Mouse (Mus musculus) spleen, adult 18-20 months (tissue): ENCODE results near the gene Gde1.

Source experiments
- DNase-seq, 2 experiments: peaks; one replicate each; pipeline ENCODE4 v3.0.0; 2022; ENCODE audit warnings: mixed read lengths in 2 of 2

Gde1 gene

DNA sequence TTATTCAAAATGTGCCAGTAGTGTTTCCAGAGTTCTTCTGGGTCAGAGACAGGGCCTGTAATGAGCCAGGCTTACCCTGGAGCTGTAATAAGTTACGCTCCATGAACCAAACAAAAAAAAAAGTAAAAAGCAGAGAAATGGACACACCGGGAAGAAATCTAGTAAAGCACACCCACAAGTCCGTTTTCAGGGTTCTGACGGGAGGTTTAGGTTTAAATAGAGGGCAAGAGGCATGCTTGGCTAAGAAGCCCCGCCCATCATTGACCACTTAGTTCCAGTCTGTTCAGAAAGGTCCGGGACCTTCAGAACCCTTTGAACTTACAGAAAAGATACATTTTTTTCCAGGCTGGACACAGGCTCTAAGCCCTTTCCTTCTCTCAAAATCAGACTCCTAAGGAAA lies 473 bp upstream of the Gde1 start:
- no peak for DNase-seq

DNA sequence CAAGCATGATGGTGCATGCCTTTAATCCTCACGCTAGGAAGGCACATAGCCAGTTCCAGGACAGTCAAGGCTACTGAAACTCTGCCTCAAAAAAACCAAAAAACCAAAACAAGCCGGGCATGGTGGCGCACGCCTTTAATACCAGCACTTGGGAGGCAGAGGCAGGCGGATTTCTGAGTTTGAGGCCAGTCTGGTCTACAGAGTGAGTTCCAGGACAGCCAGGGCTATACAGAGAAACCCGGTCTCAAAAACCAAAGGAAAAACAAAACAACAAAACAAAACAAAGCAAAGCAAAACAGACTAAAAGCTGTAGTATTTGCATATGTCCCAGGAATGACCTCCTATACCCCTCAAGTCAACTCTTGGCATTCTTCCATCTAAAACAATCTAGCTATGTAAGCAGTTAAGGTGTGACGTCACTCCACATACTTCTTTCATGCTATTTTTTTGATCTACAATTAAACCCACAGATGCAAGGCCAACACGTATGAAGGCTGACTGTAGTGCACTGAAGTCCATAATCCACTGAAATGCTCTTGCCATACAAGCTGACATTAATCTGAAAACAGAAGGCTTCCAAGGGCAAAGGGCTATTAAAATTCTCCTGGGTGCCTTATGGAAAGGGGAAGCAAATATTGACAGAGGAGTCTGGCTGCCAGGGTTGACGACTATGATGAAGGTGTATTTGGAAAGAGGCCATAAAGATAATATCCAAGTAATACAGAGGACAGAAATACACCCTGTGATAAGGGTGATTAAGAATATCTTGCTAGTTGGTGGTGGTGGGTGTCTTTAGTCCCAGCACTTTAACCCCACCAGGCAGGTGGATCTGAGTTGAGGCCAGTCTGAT lies 1.4 kb downstream of the Gde1 start:
- DNase-seq, result no peak

DNA sequence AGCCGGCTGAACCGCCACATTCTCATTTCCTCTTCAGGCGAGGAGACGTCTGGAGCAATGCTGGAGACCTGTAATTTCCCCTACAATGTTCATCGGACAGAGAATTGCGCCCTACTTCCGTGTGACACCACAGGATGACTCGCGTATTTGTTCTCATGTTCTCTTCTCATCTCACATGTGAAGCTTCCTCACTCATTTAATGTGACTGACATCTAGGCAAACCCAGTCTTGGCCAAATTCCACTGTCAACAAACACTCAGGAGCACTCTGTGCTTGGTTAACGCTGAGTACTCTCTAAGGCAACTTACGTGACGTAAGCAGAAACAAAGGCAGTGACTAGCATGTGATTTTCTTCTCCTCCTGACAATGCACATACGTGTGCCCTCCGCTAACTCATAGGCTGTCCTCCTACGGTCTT lies 2.4 kb downstream of the Gde1 start:
- no peak for DNase-seq

DNA sequence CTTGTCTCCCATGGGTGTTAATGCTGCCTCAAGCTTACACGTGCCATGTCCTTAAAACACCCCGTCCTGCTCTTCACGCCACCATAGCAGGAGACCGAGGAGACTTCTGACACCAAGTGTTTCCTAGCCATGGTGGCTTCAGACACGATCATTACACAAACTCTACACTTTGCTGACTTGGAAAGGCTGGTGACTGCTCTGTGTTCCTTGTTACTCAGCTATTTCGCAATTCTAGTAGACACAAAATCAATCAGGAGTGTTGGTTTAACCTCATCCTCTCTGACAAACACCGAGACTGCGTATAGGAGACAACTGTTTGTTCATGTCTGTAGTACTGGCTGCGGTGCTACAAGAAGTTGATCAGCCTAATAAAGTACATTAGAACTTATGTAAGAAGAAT lies 6.7 kb downstream of the Gde1 start:
- DNase-seq, result no peak

DNA sequence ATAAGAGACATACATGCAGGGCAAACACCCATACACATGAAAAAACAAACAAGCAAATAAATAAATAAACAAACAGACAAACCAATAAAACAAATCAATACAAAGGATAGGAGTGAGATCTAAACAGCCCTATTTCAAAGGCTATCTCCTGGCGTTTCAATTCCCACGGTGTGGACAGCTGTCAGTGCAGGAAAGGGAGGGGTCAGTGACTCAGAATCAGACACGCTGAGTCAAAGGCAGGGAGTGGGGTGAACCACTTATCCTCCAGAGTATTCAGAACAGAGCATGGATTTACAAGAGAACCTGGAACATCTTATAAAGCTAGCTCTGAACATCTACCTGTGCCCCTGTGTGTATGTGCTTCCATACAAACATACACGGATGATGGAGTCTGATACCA lies 8.4 kb downstream of the Gde1 start:
- DNase-seq, result no peak

DNA sequence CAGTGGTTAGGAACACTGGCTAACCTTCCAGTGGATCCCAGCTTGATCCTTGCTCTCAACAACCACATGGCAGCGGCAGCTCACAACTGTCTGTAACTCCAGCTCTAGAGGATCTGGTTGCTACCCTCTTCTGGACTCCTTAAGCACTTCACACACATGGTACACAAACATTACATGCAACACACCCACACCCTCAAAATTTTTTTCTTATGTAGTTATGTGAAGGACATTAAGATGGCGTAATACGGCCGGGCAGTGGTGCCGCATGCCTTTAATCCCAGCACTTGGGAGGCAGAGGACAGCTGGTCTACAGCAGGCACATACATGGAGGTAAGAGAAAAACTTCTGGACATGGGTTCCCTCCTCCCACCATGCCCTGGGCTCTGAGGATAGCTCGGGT lies 9.4 kb downstream of the Gde1 start:
- no peak for DNase-seq

DNA sequence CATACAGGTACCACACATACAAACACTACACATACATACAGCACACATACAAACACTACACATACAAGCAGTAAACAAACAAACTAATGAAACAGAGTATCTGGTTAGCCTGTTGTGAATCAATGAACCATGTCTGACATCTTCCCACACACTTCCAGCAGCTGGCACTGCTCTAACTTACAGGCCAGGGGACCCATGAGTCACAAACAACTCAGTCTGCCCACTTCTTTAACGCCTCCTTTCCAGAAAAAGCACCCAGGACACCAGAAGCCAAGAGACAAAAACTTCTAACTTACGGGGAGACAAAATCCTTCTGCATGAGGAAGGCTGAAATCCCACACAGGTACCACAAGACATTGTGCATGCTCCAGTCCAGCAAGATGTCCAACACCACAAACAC lies 14.3 kb downstream of the Gde1 start:
- DNase-seq, result no peak

DNA sequence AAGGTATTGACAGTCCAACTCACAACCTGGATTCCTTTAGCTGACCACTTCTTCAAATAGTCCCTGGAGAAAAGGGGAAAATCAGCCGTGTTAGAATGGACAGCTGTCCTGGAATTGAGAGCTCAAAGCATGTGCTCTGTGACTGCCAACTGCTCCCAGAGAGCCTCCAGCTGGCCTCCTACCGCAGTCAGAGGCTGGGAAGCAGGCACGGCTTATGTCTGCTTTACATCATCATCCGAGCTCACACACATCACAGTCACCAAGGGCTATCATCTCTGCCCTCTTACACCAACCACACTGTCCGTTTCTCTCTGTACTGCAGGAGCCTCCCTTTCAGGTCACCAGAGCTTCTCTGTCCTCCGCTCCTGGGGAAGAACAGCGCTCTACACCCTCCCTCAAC lies 16.5 kb downstream of the Gde1 start:
- DNase-seq, result no peak

DNA sequence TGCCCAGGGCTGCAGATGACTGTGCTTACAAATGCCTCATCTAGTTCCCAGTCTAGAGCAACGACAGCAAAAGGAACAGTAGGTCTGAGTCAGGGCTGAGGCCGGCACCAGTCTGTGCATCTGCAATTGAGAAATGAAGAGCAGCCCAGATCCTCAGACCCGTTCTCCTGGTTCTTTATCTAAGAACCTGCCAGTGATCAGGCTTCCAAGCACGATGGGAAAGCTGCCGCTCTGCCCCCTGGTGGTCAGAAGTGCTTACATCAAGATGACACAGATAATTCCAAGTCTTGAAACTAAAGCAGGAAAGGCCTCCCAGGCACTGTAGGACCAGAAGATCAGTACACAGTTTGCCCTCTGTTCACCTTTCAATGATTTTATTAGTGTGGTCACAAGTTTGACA lies 17.4 kb downstream of the Gde1 start:
- DNase-seq, result peak in 1 of 2 experiments; percentile 59

DNA sequence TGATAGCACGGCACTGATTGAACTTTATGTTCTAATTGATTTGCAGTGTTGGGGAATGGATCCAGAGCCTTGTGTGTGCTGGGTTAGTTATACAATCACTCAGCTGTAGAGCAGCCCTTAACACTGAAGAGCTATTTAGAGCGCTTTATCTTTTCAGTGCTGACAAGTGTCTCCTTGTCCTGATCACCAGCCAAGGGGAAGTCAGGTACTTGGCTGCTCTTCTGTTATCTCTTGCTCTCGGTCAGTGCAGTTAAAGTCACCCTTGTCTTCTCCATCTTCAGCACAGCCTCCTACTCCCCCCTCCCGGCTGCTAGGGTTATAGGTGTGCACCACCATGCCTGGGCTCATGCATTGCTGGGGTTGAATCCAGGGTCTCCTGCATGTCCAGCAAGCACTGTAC lies 28.8 kb downstream of the Gde1 start:
- no peak for DNase-seq

DNA sequence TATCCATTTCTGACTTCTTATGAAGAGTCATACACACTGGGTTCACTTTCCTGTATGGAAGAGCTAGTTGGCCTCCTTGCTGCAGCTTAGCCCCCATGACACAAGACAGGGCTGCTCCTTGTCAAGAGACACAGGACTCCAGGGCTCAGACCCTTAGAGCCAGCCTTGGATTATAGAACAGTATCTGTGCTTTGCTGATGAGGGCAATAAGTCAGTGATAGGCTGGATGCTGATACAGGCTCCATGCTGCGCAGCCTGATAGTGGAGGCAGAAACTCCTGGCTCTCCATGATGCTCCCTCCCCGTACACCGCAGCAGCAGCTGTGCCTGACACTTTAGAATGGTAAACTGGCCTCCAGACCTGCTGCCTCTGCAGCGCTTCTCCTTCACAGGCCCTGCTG lies 35.4 kb downstream of the Gde1 start:
- DNase-seq, result no peak

DNA sequence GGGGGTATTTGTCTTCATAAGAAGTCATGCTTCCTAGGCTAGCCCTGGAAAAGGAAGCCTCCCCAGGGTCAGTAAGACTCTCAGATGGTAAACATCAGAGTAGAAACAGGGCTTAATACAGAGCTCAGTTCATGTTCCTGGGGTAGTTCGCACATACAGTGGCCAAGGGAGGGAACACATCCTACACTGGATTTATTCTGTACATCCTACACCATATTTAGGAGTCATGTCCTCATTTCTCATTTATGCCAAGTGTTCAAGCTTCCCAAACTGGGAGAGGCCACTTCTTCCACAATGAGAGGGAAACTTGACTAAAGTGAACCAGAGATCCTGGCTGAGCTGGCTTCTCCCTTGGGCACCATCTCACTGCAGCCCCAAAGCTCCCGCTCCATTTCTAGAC lies 37.8 kb downstream of the Gde1 start:
- no peak for DNase-seq

DNA sequence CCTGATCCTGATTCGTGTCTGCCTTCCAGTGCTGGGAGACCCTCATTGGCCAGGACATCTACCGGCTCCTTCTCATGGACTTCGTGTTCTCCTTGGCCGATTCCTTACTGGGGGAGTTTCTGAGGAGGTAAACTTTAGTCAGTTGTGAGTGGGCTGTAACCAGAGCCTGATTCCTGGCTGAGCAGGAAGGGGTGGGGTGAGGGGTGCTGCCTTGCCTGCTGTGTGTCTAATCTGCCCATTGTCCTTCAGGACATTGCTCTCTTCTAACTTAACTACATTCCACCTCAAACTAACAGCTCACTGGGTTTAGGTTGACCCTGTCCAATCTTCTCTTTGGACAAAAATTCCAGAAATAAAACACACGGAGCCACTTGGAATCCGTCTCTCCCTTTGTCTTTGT lies 48.8 kb downstream of the Gde1 start:
- DNase-seq, result no peak

DNA sequence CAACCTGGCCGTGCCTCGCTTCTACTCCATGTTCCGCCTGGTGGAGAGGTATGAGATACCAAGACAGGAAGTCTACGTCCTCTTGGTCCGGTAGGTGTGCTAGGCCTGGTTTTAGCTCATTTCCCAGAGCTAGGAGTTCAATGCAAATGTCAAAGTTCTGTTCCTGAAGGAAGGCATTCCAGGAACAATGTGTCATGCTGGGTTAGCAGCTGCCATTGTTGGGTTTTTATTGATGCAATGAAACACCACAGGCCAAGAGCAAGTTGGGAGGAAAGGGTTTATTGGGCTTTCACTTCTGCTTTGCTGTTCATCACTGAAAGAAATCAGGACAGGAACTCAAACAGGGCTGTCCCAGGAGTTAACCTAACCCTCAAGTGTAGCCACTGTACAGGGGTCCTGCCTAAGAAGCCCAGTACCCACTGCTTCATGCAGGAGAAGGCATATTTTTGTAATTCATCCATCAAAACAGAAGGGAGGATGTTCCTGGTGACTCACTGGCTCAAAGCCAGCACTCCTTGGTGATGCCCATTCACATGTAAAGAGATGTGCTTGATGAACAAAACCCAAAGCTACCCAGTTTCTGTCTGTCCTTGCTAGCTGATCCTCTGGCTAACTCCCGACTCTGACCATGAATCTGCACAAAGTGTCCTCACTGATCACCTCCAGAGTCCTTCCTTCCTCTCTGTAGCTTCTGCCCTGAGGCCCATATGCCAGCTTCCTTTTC lies 52.8 kb downstream of the Gde1 start:
- no peak for DNase-seq

DNA sequence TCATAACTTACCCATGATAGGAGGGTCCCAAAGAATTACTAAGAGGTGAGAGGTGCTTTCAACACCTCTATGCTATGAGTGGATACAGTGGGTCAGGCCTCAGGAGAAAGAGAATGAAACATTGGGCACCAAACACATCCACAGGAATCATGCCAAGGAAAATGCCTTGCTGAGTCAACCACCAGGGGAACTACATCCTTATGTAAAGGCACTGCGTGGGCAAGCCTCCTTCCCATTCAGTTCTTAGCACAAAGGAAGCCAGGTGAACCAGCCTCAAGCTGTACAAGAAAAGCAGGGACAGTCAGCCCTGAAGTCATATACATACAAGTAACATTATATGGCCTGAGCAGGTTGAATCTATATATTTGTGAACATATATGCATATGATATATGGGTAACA lies 54.7 kb downstream of the Gde1 start:
- DNase-seq, result no peak

DNA sequence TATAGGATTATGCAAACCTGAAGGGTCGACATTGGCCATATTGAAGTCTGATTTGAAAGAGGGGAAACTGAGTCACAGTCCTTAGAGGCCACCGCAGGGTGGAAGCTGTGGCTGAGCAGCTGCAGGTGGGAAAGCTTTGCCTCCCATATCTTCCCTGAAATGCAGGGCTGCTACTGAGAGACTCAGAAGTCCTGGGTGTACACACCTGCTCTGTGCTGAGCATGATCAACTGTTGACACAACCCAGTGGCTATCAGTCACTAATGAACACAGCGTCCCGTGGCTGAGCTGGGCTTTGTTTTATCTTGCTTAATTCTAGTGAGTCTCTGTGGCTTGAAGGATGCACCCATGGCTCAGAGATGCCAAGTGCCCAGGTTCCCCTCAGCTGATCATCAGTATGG lies 55.5 kb downstream of the Gde1 start:
- DNase-seq, result no peak

DNA sequence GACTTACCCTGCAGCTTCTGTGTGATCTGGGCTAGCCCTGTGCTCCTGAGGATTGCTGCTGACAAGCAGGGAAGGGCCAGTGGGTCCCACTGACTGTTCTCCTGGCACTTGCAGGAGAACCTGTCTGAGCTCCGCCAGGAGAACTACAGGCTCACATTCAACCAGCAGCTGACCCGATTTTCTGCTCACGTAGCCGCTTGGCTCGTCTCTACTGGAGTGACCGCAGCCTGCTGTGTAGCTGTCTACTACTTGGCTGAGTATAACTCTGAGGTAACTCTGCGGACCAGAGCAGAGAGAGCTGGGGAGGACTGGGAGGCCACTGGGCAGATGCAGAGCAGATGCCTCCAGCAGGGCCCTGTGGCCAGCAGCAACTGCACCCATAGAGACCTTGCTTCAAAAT lies 56.2 kb downstream of the Gde1 start:
- DNase-seq, result no peak

DNA sequence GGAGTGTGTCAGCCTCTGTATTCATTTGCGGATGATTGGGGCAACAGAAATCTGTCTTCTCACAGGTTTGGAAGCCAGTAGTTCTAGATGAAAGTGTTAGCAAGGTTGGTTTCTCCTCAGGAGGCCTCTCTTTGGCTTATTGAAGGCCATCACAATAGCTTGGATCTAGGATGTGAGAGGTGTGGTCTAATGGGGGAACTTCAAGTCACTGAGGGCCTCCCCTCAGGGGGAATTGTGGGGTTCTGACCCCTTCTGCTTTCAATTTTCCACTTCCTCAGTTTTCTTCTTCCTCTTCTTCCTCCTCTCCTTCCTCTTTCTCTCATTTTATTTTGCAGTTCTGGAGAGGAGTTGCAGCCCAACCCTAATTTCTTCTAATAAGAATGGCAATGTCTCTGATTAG lies 59.3 kb downstream of the Gde1 start:
- DNase-seq, result no peak
